Mouse (Mus musculus) retina, embryonic 14.5 days (tissue): ENCODE data around the gene Icam5.
"Not testable (repeated sequence)": the region's sequence is repeated elsewhere in the genome, so short reads cannot be mapped to it uniquely, and the experiment has no call there.

Source experiments
- DNase-seq: peaks from one replicate; pipeline ENCODE4 v3.0.0-alpha.2; 2015; ENCODE audit warnings: low spot score

The Icam5 gene

GRCm38 (mm10) chr9:21035586-21035985, 3.7 kb downstream of the Icam5 start:
- no peak for DNase-seq

- DNase-seq, result no peak
Observed at GRCm38 (mm10) chr9:21036161-21036560, 4.3 kb downstream of the Icam5 start.

- no peak for DNase-seq
Observed at GRCm38 (mm10) chr9:21036666-21037065, 4.8 kb downstream of the Icam5 start.

GRCm38 (mm10) chr9:21037481-21037891, 5.6 kb downstream of the Icam5 start:
- DNase-seq, result peak; percentile 45

- DNase-seq, result no peak
Observed at GRCm38 (mm10) chr9:21039779-21040178, 7.9 kb downstream of the Icam5 start.

- no peak for DNase-seq
Observed at GRCm38 (mm10) chr9:21041308-21041707, 9.4 kb downstream of the Icam5 start.

- DNase-seq, result no peak
Observed at GRCm38 (mm10) chr9:21043563-21043962, 11.7 kb downstream of the Icam5 start.

GRCm38 (mm10) chr9:21044785-21045184, 12.9 kb downstream of the Icam5 start:
- not testable (repeated sequence) for DNase-seq

GRCm38 (mm10) chr9:21045235-21045634, 13.4 kb downstream of the Icam5 start:
- no peak for DNase-seq

- DNase-seq, result no peak
Observed at GRCm38 (mm10) chr9:21051578-21051977, 19.7 kb downstream of the Icam5 start.

GRCm38 (mm10) chr9:21062928-21063327, 31.1 kb downstream of the Icam5 start:
- no peak for DNase-seq

GRCm38 (mm10) chr9:21067006-21067684, 35.3 kb downstream of the Icam5 start, which contains the start of gene Zglp1:
TSS of gene Zglp1 (minus strand) at chr9:21067093.
- no peak for DNase-seq

- DNase-seq, result peak; percentile 27
Observed at GRCm38 (mm10) chr9:21072641-21073040, 40.8 kb downstream of the Icam5 start.

- peak; percentile 91 for DNase-seq
Observed at GRCm38 (mm10) chr9:21073044-21073840, 41.4 kb downstream of the Icam5 start, which contains the start of the genes Gm49373 and Fdx1l. TSS of gene Gm49373 (minus strand) at chr9:21073096. TSS of gene Fdx1l (minus strand) at chr9:21073614.

GRCm38 (mm10) chr9:21074173-21074572, 42.3 kb downstream of the Icam5 start:
- no peak for DNase-seq

GRCm38 (mm10) chr9:21075625-21076024, 43.8 kb downstream of the Icam5 start:
- no peak for DNase-seq

GRCm38 (mm10) chr9:21081127-21081526, 49.3 kb downstream of the Icam5 start:
- DNase-seq, result no peak

GRCm38 (mm10) chr9:21083324-21083723, 51.5 kb downstream of the Icam5 start:
- DNase-seq, result no peak
